Mouse (Mus musculus) intestine, postnatal 0 days (tissue): ENCODE measurements around the gene Peli2. TPM values are rescaled to one million over a fixed set of nuclear protein-coding genes. Genes with fewer than 3 reads are reported as not detected.
A peak's percentile ranks its signal among the peaks of the same experiment; 100 is the strongest.

Experiments
- ATAC-seq: fragments of 200-750 bp; cut with Nextera tagmentation; 2 replicates; pipeline ENCODE4 v1.8.0; 2017; ENCODE audit warnings: mild to moderate bottlenecking, moderate TSS enrichment, moderate library complexity
- H3K27ac ChIP-seq: fragments of 300-500 bp; sonication (generic); 2 replicates; pipeline ENCODE4 v1.5.1; 2014; ENCODE audit warnings: mild to moderate bottlenecking, low read depth, low read length, moderate library complexity
- H3K27me3 ChIP-seq: fragments of 300-500 bp; sonication (generic); replicated peaks from 2 replicates; pipeline ENCODE4 v1.6.1; 2014; ENCODE audit warnings: low read length, mixed read lengths; ENCODE audit not compliant: control insufficient read depth, insufficient read depth
- H3K36me3 ChIP-seq: fragments of 300-500 bp; sonication (generic); 2 replicates; pipeline ENCODE4 v1.6.1; 2014; ENCODE audit warnings: mild to moderate bottlenecking, moderate library complexity; ENCODE audit not compliant: control insufficient read depth, insufficient read depth
- H3K4me1 ChIP-seq: fragments of 300-500 bp; sonication (generic); replicated peaks from 2 replicates; pipeline ENCODE4 v1.6.1; 2014; ENCODE audit warnings: antibody characterized with exemption, low read length, mixed read lengths; ENCODE audit not compliant: control insufficient read depth, insufficient read depth
- H3K4me2 ChIP-seq: fragments of 300-500 bp; sonication (generic); replicated peaks from 2 replicates; pipeline ENCODE4 v1.6.1; 2014; ENCODE audit warnings: low read depth, mild to moderate bottlenecking, moderate library complexity
- H3K4me3 ChIP-seq: fragments of 300-500 bp; sonication (generic); 2 replicates; pipeline ENCODE4 v1.5.1; 2014; ENCODE audit warnings: low read depth, low read length
- H3K9ac ChIP-seq: fragments of 300-500 bp; sonication (generic); 2 replicates; pipeline ENCODE4 v1.6.1; 2014; ENCODE audit warnings: mild to moderate bottlenecking, low read depth, low read length
- H3K9me3 ChIP-seq: fragments of 300-500 bp; sonication (generic); 2 replicates; pipeline ENCODE4 v1.6.1; 2016; ENCODE audit warnings: mixed run types; ENCODE audit not compliant: control insufficient read depth
- CTCF ChIP-seq: sonication (generic); IDR thresholded peaks from 2 replicates; pipeline ENCODE4 v1.5.1; 2016; ENCODE audit warnings: low read depth, mild to moderate bottlenecking, control low read depth, antibody characterized with exemption, moderate library complexity
- WGBS: fragments of 180-500 bp; shearing (Covaris S2); extraction: QIAGEN DNeasy Blood & Tissue Kit; methylation state at CpG from one replicate; pipeline ENCODE4 v1.1.7; 2014; 5-methylcytosine and 5-hydroxymethylcytosine counted together
- polyA plus RNA-seq: library from polyadenylated mRNA; unstranded; fragments of >200 nt; fragmentation: Nextera tagmentation; extraction: Ambion mirVana; gene quantifications from 2 replicates; pipeline ENCODE4 v1.2.1, GENCODE M21; 2015

Peli2 gene
- polyA plus RNA-seq, 1 experiment from 2014 or later: 2.0 TPM

DNA sequence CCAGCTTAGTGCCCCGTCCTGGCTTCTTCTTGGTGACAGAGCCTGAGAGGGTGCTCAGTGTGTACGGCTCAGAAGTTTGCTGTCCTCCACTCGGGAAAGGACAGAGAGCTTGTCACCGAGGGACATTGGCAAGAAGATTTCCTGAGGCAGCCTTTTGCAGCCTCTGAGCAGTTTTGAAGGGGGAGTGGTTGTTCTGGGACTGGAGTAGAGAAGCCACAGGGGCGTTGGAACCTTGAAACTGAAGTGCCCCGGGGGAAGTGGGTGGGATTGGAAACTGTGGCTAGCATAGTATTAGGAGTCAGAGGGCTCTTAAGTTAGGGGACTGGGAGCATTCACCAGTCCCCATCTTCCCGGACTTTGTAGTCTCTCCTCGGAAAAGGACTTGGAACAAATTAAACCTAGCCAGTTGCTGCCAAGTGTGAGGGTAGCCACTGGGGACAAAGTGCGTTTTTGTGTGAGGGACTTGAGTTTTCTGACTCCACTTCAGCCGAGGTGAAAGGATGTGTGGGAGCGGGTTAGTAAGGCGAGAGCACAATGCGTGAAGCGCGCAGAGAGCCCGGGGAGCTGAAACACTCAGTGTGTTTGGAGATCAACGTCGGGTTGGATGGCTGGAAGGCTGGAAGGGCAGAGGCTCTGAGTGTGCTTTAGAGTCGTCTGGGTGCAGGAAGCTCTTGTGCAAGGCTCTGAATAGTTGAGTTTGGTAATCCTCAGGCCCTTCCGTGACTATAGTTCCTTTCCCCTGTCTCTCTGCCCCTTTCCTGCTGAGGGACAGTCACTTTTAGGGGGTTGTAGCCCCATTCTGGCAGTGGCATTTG lies 10.3 kb downstream of the Peli2 start:
- Histone ChIP-seq H3K9me3 (no peaks in the 10 kb centered on the region), H3K9ac (no peak overlapping the region), H3K4me2 (no peak overlapping the region), H3K27me3 (no peaks in the 10 kb centered on the region), H3K4me3 (no peak overlapping the region), H3K27ac (no peak overlapping the region), H3K36me3 (no peaks in the 10 kb centered on the region), H3K4me1 (peaks cover 10% of the 10 kb centered on the region)
- ATAC-seq: no peak
- 56% methylated on average over 19 of the region's 20 CpGs for whole genome bisulfite sequencing
- TF ChIP-seq CTCF: no peak

DNA sequence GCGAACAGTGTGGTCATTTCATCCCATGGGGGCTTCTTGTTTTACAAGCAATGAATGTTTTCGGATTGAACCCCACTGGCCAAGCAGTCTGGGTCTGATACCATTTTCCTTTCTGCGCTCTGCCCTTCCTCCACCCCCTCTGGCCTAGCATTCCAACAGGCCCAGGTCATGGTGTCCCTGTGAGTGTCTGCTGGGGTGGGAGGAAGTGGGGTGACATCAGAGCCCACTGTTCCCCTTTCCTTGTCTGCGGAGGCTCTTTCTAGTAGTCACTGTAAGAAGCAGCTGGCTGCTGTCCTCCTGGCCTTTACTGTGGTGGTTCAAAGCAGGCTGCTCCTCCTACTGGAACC lies 10.9 kb downstream of the Peli2 start:
- WGBS: 77% methylated on average over 4 of the region's 4 CpGs
- H3K4me3 ChIP-seq: no peak overlapping the region
- no peaks in the 10 kb centered on the region for H3K9me3 ChIP-seq
- H3K4me2 ChIP-seq: no peak overlapping the region
- H3K27me3 ChIP-seq: no peaks in the 10 kb centered on the region
- TF ChIP-seq CTCF: no peak
- H3K4me1 ChIP-seq: peaks cover 10% of the 10 kb centered on the region
- H3K27ac ChIP-seq: no peak overlapping the region
- ATAC-seq: 0 out of 2 replicates have a peak, but pooled peaks have one; percentile 25
- no peaks in the 10 kb centered on the region for H3K36me3 ChIP-seq
- H3K9ac ChIP-seq: no peak overlapping the region

DNA sequence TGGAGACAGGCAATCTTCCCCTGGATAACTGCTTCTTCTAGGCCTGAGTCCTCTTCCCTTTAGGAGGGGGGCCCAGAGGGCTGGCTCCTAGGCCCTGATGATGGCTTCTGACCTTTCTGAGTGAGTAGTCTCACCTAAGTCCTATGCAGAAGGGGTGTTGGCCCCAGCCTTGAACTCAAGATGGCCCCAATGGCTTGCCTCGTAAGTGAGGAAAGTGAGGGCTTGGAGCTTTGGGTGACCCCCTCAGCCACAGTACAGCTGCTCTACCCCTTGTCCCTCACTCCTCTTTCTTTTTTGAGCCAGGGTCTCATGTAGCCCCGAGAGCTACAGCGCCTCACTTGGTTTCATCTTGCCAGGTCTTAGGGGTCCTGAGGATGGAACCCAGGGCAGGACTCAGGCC lies 11.6 kb downstream of the Peli2 start:
- Histone ChIP-seq H3K9me3 (no peaks in the 10 kb centered on the region), H3K36me3 (no peaks in the 10 kb centered on the region), H3K27ac (no peak overlapping the region), H3K9ac (no peak overlapping the region), H3K4me3 (no peak overlapping the region), H3K4me1 (peaks cover 10% of the 10 kb centered on the region), H3K27me3 (no peaks in the 10 kb centered on the region), H3K4me2 (no peak overlapping the region)
- TF ChIP-seq CTCF: no peak
- ATAC-seq: no peak
- WGBS: 87% methylated on average over 3 of the region's 3 CpGs

DNA sequence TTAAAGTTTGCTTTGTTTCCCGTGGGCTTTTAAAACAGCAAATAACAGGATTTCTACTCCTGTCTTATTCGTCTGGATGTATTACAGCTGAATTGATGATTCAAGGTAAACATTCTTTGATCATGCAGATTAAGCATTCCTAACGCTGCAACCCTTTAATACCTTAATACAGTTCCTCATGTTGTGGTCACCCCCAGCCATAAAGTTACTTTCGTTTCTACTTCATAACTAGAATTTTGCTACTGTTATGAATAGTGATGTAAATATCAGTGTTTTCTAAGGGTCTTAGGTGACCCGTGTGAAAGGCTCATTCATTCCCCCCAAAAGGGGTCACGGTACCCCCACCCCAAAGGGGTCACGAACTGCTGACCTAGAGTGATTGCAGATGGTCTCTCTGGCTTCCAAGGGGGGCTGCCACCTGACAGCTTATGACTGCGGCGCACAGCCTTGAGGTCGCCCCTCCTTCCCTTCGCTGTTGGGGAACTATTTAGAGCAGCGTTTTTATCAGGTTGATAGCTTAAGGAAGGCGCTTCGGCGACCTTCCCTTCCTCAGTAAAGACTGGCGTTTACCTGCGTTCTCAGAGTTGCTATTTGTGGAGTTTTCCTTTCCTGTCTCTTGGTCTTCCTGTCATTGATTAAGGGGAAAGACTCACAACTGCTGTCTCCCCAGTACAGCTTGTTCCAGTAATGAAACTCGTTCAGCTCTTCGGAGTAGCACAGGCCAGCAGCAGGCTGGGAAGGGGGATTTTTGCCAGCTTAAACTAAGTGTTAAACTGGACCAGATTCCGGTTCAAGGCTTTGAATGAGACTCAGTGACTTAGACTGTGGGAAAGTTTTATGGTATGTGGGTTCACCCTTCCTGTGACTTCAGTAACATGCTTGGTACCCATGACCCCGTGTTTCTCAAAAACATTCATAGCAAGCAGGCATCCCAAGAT lies 12.5 kb downstream of the Peli2 start:
- no peak overlapping the region for H3K9ac ChIP-seq
- 21% methylated on average over 21 of the region's 21 CpGs for WGBS
- TF ChIP-seq CTCF: no peak
- H3K36me3 ChIP-seq: no peaks in the 10 kb centered on the region
- H3K4me1 ChIP-seq: peaks cover 10% of the 10 kb centered on the region
- no peaks in the 10 kb centered on the region for H3K9me3 ChIP-seq
- H3K27me3 ChIP-seq: no peaks in the 10 kb centered on the region
- ATAC-seq: no peak
- H3K4me2 ChIP-seq: peak overlapping the region; percentile 68
- peak overlapping the region; percentile 21 for H3K4me3 ChIP-seq
- H3K27ac ChIP-seq: no peak overlapping the region

DNA sequence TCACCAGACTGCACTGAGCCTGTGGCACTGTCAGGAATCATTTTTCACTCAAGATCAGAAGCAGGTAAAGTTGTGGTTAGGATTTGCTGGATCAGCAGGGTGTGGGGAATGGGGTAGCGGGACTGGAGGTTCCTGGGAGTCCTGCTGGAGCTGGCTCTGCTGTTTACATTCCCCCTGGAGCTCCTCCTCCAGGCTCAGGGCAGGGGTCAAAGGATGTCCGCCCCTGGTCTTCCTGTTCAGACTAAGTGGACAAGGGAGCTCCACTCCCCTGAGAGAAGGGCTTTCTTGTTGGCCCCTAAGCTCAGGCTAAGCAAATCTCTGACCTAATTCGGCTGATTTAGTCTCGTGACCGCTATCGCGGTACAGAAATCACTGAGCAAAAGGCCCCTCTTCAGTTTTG lies 13.7 kb downstream of the Peli2 start:
- no peak overlapping the region for H3K4me3 ChIP-seq
- ATAC-seq: no peak
- H3K27ac ChIP-seq: no peak overlapping the region
- H3K36me3 ChIP-seq: no peaks in the 10 kb centered on the region
- H3K9me3 ChIP-seq: no peaks in the 10 kb centered on the region
- TF ChIP-seq CTCF: no peak
- WGBS: 50% methylated on average over 7 of the region's 7 CpGs
- peak overlapping the region; percentile 68; the same call in 1 of the 2 replicates for H3K4me2 ChIP-seq
- peaks cover 10% of the 10 kb centered on the region for H3K4me1 ChIP-seq
- H3K27me3 ChIP-seq: no peaks in the 10 kb centered on the region
- H3K9ac ChIP-seq: no peak overlapping the region

DNA sequence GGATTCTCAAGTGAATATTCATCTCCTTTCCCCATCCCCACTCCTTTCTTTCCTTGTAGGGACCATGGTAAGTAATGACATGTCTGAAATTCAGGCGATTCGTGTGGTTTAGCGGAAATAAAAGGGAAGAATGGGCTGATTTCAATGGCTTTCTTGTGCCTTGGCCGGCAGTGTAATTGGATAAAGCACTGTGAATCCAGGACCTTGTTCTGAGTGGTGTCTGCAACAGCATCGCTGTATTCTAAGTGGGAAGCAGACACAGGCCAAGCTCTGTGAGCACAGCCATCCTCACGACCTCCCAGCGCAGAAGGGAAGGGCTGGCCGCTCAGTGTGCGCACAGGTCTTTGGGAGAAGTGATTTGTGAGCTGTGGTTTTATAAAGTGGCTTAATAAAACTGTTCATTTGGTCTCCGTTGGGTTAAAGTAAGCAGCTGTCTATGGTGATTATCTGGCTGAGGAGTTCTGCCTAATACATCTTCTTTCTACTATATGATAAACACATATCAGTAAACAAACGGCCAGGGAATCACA lies 15.3 kb downstream of the Peli2 start:
- Histone ChIP-seq H3K4me3 (no peak overlapping the region), H3K27me3 (no peaks in the 10 kb centered on the region), H3K27ac (no peak overlapping the region), H3K9ac (no peak overlapping the region), H3K4me1 (peaks cover 10% of the 10 kb centered on the region), H3K4me2 (no peak overlapping the region), H3K36me3 (no peaks in the 10 kb centered on the region), H3K9me3 (no peaks in the 10 kb centered on the region)
- 74% methylated on average over 11 of the region's 11 CpGs for WGBS
- no peak for TF ChIP-seq CTCF
- no peak for ATAC-seq
